Mouse (Mus musculus) hindbrain, postnatal 0 days (tissue): Measurements from ENCODE around the gene Tspan5. TPM values are rescaled to one million over a fixed set of nuclear protein-coding genes. Genes with fewer than 3 reads are reported as not detected.
A peak's percentile ranks its signal among the peaks of the same experiment; 100 is the strongest.

Experiments used
- ATAC-seq: fragments of 200-750 bp; cut with Nextera tagmentation; 2 replicates; pipeline ENCODE4 v1.8.0; 2017; ENCODE audit warnings: mild to moderate bottlenecking, moderate TSS enrichment, moderate library complexity
- DNase-seq: peaks from one replicate; pipeline ENCODE4 v3.0.0-alpha.2; 2015; ENCODE audit warnings: low spot score
- H3K27ac ChIP-seq: fragments of 300-500 bp; sonication (generic); 2 replicates; pipeline ENCODE4 v1.5.1; 2014; ENCODE audit warnings: mild to moderate bottlenecking
- H3K27me3 ChIP-seq: fragments of 300-500 bp; sonication (generic); 2 replicates; pipeline ENCODE4 v1.6.1; 2014; ENCODE audit warnings: low read length, mixed read lengths; ENCODE audit not compliant: insufficient read depth
- H3K36me3 ChIP-seq: fragments of 300-500 bp; sonication (generic); 2 replicates; pipeline ENCODE4 v1.6.1; 2014; ENCODE audit warnings: low read length, mixed read lengths; ENCODE audit not compliant: insufficient read depth
- H3K4me1 ChIP-seq: fragments of 300-500 bp; sonication (generic); 2 replicates; pipeline ENCODE4 v1.6.1; 2014; ENCODE audit warnings: antibody characterized with exemption, low read length, mixed read lengths; ENCODE audit not compliant: insufficient read depth
- H3K4me2 ChIP-seq: fragments of 300-500 bp; sonication (generic); 2 replicates; pipeline ENCODE4 v1.6.1; 2014; ENCODE audit warnings: low read depth, mild to moderate bottlenecking, low read length, moderate library complexity, mixed read lengths
- H3K4me3 ChIP-seq: fragments of 300-500 bp; sonication (generic); 2 replicates; pipeline ENCODE4 v1.5.1; 2014; ENCODE audit warnings: low read length
- H3K9ac ChIP-seq: fragments of 300-500 bp; sonication (generic); replicated peaks from 2 replicates; pipeline ENCODE4 v1.6.1; 2014; ENCODE audit warnings: mild to moderate bottlenecking, low read length, moderate library complexity, mixed read lengths
- H3K9me3 ChIP-seq: fragments of 300-500 bp; sonication (generic); 2 replicates; pipeline ENCODE4 v1.6.1; 2016; ENCODE audit warnings: low read length, mixed read lengths
- CTCF ChIP-seq: IDR thresholded peaks from 2 replicates; pipeline ENCODE4 v1.5.1; 2016; ENCODE audit warnings: antibody characterized with exemption, control low read depth, low read depth
- whole genome bisulfite sequencing: fragments of 180-500 bp; shearing (Covaris S2); extraction: QIAGEN DNeasy Blood & Tissue Kit; methylation state at CpG from one replicate; pipeline ENCODE4 v1.1.7; 2014; 5-methylcytosine and 5-hydroxymethylcytosine counted together
- polyA plus RNA-seq: library from polyadenylated mRNA; unstranded; fragments of >200 nt; fragmentation: Nextera tagmentation; extraction: Ambion mirVana; gene quantifications from 2 replicates; pipeline ENCODE4 v1.2.1, GENCODE M21; 2015
- total RNA-seq: library from RNA; depleted of rRNA; stranded (reverse); fragments of >200 nt; gene quantifications from 2 replicates; pipeline ENCODE4 v1.2.3, GENCODE M21; 2014

Gene Tspan5
- total and polyA plus RNA-seq, 2 experiments from 2014 or later: 86.0 to 135 TPM

- Histone ChIP-seq H3K27me3 (no peaks in the 10 kb centered on the region), H3K9ac (no peak overlapping the region), H3K4me2 (no peak overlapping the region), H3K4me1 (peaks cover 17% of the 10 kb centered on the region; the same call in 1 of the 2 replicates), H3K36me3 (no peaks in the 10 kb centered on the region), H3K4me3 (no peak overlapping the region), H3K27ac (peak overlapping the region; percentile 45; the same call in 1 of the 2 replicates), H3K9me3 (no peaks in the 10 kb centered on the region)
- WGBS: 77% methylated on average over 7 of the region's 7 CpGs
- no peak for TF ChIP-seq CTCF
- DNase-seq (no peak), ATAC-seq (no peak)
These were observed 73.3 kb downstream of the Tspan5 start for GRCm38 (mm10) chr3:138815127-138815837.

- Histone ChIP-seq H3K4me1 (peaks cover 24% of the 10 kb centered on the region), H3K9ac (no peak overlapping the region), H3K4me2 (no peak overlapping the region), H3K27ac (no peak overlapping the region), H3K27me3 (no peaks in the 10 kb centered on the region), H3K36me3 (no peaks in the 10 kb centered on the region), H3K4me3 (no peak overlapping the region), H3K9me3 (no peaks in the 10 kb centered on the region)
- ATAC-seq (no peak), DNase-seq (no peak)
- no peak for TF ChIP-seq CTCF
- 45% methylated on average over 5 of the region's 5 CpGs for WGBS
These were observed 75.1 kb downstream of the Tspan5 start for GRCm38 (mm10) chr3:138816888-138817656.

DNA sequence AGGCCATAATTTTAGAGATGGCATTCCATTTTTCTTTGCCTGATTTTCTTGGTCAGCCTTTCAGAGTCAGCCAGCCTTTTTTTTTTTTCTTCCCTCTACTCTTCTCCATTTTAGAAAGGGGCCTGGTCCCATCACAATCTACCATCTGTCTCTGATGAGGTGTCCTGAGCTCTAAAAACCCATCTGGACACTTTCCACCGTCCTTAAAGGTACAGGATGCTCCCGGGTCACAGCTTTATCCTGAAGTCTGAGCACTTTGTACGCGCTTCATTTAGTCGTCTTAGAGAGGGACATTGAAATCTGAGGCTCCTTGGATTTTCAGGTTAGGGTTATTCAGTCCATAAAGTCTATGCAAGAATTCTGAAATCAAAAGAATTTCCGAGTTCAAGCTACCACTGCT, 77.9 kb downstream of the Tspan5 start:
- WGBS: 71% methylated on average over 6 of the region's 6 CpGs
- no peak for ATAC-seq

DNA sequence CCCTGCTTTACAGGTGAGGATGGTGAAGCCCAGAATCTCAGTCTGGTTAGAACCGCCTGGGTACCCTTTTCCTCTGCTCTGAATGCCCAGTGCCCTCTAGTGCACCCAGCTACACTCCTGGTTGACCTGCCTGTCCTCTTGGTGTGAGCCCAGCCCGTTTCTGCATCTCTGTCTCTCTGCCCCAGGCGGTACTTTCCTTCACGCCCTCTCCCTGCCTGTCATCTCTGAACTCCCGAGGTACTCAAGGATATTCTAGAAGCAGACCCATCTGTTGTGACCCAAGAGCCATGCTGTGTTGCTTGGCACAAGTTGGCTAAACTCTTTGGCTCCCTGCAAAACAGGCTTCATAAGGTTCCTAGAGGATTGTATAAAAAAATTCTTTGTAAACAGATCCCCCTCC, 78.3 kb downstream of the Tspan5 start:
- ATAC-seq (peak; percentile 22; the same call in 1 of the 2 replicates), DNase-seq (peak; percentile 35)
- peaks cover 23% of the 10 kb centered on the region; the same call in 1 of the 2 replicates for H3K4me1 ChIP-seq
- 48% methylated on average over 5 of the region's 5 CpGs for WGBS
- peak overlapping the region; percentile 20; the same call in 1 of the 2 replicates for H3K27ac ChIP-seq
- H3K4me3 ChIP-seq: no peak overlapping the region
- no peak overlapping the region for H3K9ac ChIP-seq
- H3K4me2 ChIP-seq: no peak overlapping the region
- no peak for TF ChIP-seq CTCF
- no peaks in the 10 kb centered on the region for H3K9me3 ChIP-seq
- no peaks in the 10 kb centered on the region for H3K27me3 ChIP-seq
- H3K36me3 ChIP-seq: no peaks in the 10 kb centered on the region

More for the DNA sequence above, 77.9 kb downstream of the Tspan5 start:
- peak overlapping the region; percentile 20; the same call in 1 of the 2 replicates for H3K27ac ChIP-seq
- TF ChIP-seq CTCF: no peak
- H3K9me3 ChIP-seq: no peaks in the 10 kb centered on the region
- H3K9ac ChIP-seq: no peak overlapping the region
- no peak overlapping the region for H3K4me2 ChIP-seq
- DNase-seq: peak; percentile 34
- H3K36me3 ChIP-seq: no peaks in the 10 kb centered on the region
- peaks cover 24% of the 10 kb centered on the region for H3K4me1 ChIP-seq
- H3K4me3 ChIP-seq: no peak overlapping the region
- no peaks in the 10 kb centered on the region for H3K27me3 ChIP-seq

GRCm38 (mm10) chr3:138821886-138822445, 80.0 kb downstream of the Tspan5 start:
- ATAC-seq: peak; percentile 72
- Histone ChIP-seq H3K9me3 (no peaks in the 10 kb centered on the region), H3K9ac (no peak overlapping the region), H3K36me3 (no peaks in the 10 kb centered on the region), H3K27ac (peak overlapping the region; percentile 45; the same call in 1 of the 2 replicates), H3K4me1 (peaks cover 23% of the 10 kb centered on the region; the same call in 1 of the 2 replicates), H3K4me3 (no peak overlapping the region), H3K27me3 (no peaks in the 10 kb centered on the region), H3K4me2 (no peak overlapping the region)
- TF ChIP-seq CTCF: peak; percentile 52; the same call in 1 of the 2 replicates
- DNase-seq: peak; percentile 55
- WGBS: 28% methylated on average over 5 of the region's 5 CpGs

- no peaks in the 10 kb centered on the region for H3K9me3 ChIP-seq
- no peak overlapping the region for H3K4me2 ChIP-seq
- ATAC-seq (no peak), DNase-seq (no peak)
- TF ChIP-seq CTCF: no peak
- H3K9ac ChIP-seq: no peak overlapping the region
- no peak overlapping the region for H3K4me3 ChIP-seq
- no peaks in the 10 kb centered on the region for H3K27me3 ChIP-seq
- H3K4me1 ChIP-seq: peaks cover 17% of the 10 kb centered on the region; the same call in 1 of the 2 replicates
- H3K27ac ChIP-seq: no peak overlapping the region
- 53% methylated on average over 9 of the region's 9 CpGs for WGBS
- no peaks in the 10 kb centered on the region for H3K36me3 ChIP-seq
These were observed 81.9 kb downstream of the Tspan5 start for GRCm38 (mm10) chr3:138823857-138824256.
